Mouse (Mus musculus): ENCODE results near the gene Hif3a. TPM values are rescaled to one million over a fixed set of nuclear protein-coding genes. Genes with fewer than 3 reads are reported as not detected.

Gene Hif3a
- total RNA-seq, 1 experiment from 2014 or later: 5.3 TPM

- peak; percentile 81 for DNase-seq
These were observed 70.4 kb downstream of the Hif3a start for GRCm38 (mm10) chr7:16991681-16992450.

DNA sequence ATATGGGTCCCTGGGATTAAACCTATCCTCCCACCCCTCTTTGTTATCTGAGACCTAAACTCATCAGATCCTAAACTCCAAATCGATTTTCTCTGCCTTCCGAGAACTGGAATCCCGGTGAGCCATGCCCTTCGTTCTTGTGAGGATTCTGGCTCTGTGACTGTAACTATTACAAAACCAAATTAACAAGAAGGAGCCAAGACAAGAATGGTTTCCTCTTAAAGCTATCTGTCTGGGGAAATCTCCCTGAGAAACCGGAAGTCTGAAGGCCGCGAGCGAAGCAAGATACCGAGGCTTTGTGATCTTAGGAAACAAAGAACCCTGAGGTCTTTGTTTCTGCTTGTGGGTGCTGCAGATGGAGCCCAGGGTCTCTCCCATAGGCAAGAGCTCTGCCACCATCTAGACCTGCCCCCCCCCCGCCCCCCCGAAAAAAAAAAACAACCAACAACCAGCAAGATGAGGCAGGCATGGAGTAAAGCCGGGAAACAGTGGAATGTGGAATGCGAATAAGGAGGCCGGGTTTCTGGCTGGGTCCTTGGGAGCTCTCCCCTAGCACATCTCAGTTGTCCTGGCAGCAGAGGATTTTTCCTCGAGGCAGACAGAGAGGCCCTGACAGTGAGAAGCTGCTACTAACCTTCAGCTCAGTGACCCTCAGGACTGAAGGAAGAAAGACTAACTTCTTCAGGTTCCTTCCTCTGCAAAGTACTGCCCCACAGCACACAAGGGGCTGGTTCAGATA, 72.1 kb downstream of the Hif3a start:
- DNase-seq: peak; percentile 59

DNA sequence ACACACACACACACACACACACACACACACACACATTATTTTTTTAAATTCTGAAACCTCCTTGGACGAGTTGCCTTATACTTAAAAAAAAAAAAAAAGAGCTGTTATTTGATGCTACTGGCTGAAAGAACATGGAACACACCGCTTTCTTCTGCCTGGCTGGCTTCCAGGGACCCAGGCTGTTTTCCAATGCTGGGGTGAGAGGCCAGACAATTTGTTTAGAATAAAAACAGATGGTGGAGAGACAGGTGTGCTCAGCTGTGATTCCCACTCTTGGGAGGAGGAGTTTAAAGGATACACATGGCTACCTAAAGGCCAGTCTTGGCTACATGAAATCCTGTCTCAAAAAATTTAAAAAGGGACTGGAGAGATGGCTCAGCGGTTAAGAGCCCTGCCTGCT, 73.8 kb downstream of the Hif3a start:
- DNase-seq: peak; percentile 64

GRCm38 (mm10) chr7:16987541-16988149, 74.6 kb downstream of the Hif3a start:
- no peak for DNase-seq

DNA sequence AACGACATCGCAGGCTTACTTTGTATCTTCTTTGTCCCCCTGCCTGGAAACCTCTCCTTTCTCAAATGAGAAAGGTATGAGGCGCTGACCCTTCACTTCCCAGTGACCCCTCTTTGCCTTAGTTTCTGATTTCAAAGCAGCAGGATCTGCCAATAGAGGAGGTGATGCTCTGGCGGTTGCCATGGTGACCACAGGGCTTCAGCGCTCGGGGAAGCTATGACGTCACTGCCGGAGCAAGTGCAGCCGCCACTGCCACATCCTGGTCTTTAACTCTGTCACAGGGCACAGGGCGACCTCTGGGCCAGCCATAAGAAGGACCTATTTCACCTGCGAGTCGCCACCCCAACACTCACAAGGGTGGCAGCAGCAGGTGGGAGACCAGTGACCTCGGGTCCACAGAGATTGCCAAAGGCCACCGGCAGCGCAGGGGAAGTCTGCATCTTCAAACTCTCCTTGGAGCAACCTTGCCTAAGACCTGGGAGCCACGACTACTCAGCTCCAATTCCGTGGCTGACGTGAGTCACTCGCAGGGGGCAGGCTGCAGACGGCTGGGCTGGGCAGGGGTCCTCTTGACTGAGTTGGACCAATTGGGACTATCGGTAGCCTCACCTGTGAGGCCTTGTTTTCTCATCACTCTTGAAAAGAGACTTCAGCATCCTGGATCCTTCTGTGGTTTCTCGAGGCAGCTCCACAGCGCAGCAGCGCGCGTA, 79.2 kb downstream of the Hif3a start, which contains the start of gene Gm42372:
Gene Gm42372, plus strand, starts transcription at position 228 of the 710 bp plus-strand sequence.
- peak; percentile 74 for DNase-seq

Other genes starting within 250 kb of the Hif3a start
- gene Strn4, start 246.5 kb downstream of the Hif3a start, total RNA-seq (2021): 71.1 and 71.7 TPM in 2 replicates
- gene Fkrp, start 245.7 kb downstream of the Hif3a start, total RNA-seq (2021): 23.8 and 25.1 TPM in 2 replicates
- gene Prkd2, start 219.5 kb downstream of the Hif3a start, total RNA-seq (2021): 25.0 and 35.4 TPM in 2 replicates
- 2.6 and 4.1 TPM in 2 replicates for gene Dact3, start 187.1 kb downstream of the Hif3a start, total RNA-seq (2021)
- 0.59 and 0.60 TPM in 2 replicates for gene Gng8, start 170.6 kb downstream of the Hif3a start, total RNA-seq (2021)
- 1.2 and 2.6 TPM in 2 replicates for gene Ptgir, start 155.9 kb downstream of the Hif3a start, total RNA-seq (2021)
- 222 and 231 TPM in 2 replicates for gene Calm3, start 138.3 kb downstream of the Hif3a start, total RNA-seq (2021)
- 24.6 and 27.2 TPM in 2 replicates for gene Pnmal2, start 117.7 kb downstream of the Hif3a start, total RNA-seq (2021)
- 4.6 and 5.6 TPM in 2 replicates for gene Pnmal1, start 102.7 kb downstream of the Hif3a start, total RNA-seq (2021)
- gene Gm42372, start 79.3 kb downstream of the Hif3a start, total RNA-seq (2021): 1.3 and 1.6 TPM in 2 replicates
- gene Ccdc8, start 69.7 kb downstream of the Hif3a start, total RNA-seq (2021): 18.4 and 20.9 TPM in 2 replicates
- 90.9 and 93.2 TPM in 2 replicates for gene Ppp5c, start 34.5 kb downstream of the Hif3a start, total RNA-seq (2021)
- gene Psg16, start 11.6 kb upstream of the Hif3a start, total RNA-seq (2021): 0.23 and 0.33 TPM in 2 replicates
- gene Ceacam3, start 87.9 kb upstream of the Hif3a start, total RNA-seq (2021): not detected in 2 replicates
- not detected in 2 replicates for gene Psg29, start 141.1 kb upstream of the Hif3a start, total RNA-seq (2021)